Mouse (Mus musculus): ENCODE data around the gene Ttc21a. TPM values are rescaled to one million over a fixed set of nuclear protein-coding genes. Genes with fewer than 3 reads are reported as not detected.
"Not testable (repeated sequence)": the region's sequence is repeated elsewhere in the genome, so short reads cannot be mapped to it uniquely, and the experiment has no call there.

The Ttc21a gene
- total RNA-seq, 2 experiments from 2014 or later: 0.55 TPM

DNA sequence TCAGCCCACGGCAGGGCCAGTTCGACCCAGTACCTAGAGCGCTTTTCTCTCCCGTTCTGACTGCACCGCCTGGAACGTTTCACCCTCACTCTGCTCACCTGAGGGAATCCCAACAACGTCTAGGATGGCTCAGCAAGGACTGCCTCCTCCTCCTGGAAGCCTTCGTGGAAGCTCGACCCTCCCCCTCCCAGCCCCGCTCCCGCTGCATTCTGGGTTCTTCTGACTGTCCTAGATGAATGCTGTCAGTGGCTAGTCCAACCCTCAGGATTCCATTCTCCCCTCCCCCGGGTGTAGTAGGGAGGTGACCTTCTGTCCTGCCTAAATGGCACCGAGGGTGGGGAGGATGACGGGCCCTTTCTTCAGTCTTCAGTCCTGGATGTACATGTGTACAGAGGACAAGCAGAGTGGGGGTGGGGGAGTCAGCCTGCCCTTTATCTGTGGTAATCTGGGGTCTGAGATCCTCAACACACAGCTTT is 47.2 kb downstream of the Ttc21a start, which contains the start of gene Csrnp1:
TSS of gene Csrnp1 (minus strand) at position 123 of the 476 bp plus-strand sequence.
- intact Hi-C loops (cut with DNase I): no loop called here
- no peak for DNase-seq (ENCODE audit: low spot score in 2 of 2)

DNA sequence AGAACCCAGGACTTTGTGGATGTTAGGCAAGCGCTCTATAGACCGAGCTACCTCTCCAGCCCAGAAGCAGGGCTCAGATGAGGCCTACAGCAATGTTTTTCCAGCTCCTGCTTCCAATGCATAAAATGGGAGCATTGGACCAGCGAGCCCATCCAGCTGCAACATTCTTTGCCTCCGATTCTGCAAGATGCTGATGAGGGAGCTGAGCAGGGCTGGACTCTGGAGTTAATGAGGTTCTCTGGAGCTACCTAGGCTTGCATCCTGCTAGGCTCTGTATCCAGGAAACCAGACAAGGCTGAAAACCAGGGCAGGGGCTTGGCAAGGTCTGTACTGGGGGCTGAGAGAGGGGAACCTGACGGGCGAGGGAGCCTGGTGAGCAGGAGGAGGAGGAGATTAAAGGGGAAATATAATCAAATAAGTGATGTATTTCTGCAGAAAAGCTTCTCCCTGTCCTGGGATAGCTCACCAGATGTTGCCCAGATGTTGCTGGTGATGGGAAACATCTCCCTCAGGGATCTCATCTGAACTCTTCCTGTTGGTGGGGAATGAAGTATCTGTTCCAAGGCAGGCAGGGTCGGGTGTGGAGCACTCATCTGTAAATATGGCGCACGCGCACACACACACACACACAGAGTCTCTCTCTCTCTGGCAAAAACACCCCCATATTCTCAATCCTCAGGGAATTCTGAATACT is 48.6 kb downstream of the Ttc21a start:
- DNase-seq (ENCODE audit: low spot score in 2 of 2): no peak
- intact Hi-C loops (cut with DNase I): no loop called here

DNA sequence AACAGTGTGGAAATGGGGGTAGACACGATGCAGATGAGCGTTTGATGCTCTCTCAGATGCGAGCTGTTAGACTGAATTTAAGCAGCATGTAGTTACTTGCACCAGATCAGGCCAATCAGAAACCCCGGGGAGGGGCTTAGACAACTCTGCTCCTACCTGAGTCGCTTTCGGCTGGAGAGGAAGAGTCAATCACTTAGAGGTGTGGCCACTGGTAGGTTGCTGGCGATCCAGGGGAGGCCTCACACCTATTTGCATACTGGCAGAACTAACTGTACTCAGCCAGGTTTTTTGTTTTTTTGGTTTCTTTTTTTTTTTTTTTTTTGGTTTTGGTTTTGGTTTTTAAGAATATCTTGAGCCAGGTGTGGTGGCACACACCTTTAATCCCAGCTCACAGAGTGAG is 50.9 kb downstream of the Ttc21a start:
- intact Hi-C loops (cut with DNase I): no loop called here
- DNase-seq (ENCODE audit: low spot score in 2 of 2): no peak

DNA sequence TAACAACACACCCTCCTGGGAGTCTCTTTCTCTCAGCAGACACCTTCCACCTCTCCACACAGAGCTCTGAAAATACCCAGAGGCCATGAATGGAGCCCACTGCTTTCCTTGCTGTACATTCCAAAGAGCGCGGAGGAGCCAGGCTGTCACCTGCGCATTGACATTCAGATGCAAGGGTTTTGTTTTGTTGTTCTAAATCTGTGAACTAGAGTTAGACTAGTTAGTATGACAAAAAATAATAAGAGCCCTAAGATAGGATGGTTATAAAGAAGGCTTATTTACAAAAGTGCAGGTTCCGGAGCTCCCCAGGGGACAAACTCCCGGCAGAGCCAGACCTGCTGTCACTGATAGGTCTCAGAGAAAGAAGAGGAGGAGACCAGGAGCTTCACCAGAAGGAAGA is 53.9 kb downstream of the Ttc21a start:
- DNase-seq (ENCODE audit: low spot score in 2 of 2): no peak
- intact Hi-C loops (cut with DNase I): no loop called here

DNA sequence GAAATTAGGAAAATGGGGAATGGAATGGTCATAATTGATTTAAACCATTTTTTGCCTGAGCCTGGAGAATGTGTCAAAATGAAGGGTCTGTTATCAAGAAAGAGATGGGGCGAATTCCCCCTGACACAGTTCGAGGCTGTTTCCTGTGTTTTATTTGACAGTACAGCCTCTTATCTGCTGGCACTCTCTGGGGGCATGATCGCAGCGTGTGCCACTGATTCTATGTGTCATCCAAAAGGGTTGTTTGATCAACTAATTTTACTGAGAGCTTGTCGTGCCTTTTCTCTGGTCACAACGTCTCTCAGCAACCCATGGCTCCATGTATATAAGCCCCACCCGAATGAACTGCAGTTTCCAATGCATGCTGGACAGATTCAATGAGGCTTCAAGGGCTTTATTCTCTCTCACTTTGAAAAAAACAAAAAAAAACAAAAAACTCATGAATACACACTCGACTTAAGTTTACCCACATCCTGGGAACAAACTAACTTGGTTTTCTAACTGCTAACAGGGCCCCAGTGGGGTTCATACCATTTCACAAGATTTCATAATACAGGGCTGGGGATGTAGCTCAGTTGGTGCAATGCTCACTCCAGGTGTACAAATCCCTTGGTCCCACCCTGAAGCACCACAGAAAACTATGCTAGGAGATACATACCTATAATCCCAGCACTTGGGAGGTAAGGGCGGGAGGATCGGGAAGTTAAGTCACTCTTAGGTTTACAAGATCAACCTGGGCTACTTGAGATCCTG is 55.9 kb downstream of the Ttc21a start:
- intact Hi-C loops (cut with DNase I): no loop called here
- no peak for DNase-seq (ENCODE audit: low spot score in 2 of 2)

DNA sequence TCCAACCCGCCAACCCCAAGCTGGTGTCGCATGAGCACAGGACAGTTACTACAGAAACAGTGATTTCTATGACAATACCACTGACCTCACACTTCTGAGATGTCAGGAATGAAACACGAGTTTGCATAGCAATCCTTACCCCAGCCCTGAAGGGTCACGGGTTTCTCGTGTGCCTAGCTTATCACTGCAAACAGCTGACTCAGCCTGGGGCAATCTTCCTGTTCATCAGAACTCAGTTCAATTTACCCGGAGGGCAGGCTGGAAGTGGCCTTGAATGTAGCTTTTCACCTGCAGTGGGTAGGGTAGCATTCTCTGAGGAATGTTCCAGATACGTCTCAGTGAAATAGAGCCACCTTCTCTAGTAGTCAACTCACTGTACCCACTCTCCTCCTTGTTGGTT is 56.8 kb downstream of the Ttc21a start:
- no peak for DNase-seq (ENCODE audit: low spot score in 2 of 2)
- intact Hi-C loops (cut with DNase I): no loop called here

DNA sequence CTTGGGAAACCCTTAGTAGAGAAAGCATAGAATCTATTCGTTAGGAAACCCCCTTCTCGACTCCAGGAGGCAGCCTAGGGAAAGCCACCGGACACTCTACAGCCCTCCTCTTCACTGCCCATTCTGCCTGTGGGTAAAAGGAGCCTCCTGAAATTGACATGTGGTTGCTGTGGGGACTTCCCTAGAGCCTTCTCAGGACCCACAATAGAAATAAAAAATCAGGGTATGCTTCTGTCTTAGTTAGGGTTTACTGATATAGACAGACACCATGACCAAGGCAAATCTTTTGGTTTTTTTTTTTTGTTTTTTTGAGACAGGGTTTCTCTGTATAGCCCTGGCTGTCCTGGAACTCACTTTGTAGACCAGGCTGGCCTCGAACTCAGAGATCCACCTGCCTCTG is 58.7 kb downstream of the Ttc21a start:
- no peak for DNase-seq (ENCODE audit: low spot score in 2 of 2)

DNA sequence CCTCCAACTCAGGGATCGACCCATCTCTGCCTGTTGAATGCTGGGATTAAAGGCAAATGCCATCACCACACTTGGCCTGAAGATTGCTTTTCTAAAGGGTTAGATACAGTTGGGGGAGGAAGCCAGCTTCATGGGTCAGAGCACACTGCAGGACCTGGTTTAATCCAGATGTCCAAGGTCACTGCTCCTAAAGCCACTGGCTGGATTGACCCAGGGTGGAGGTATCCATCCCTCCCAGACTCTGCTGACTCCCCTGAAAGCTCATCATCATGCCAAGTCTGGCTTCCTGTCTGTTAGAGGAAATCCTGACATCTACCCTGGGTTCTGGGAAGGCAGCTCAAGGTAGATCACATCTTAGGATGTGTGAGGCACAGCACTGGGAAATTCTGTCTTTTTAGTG is 61.4 kb downstream of the Ttc21a start:
- no peak for DNase-seq (ENCODE audit: low spot score in 2 of 2)

More for the DNA sequence above, 58.7 kb downstream of the Ttc21a start:
- intact Hi-C loops (cut with DNase I): no loop called here

DNA sequence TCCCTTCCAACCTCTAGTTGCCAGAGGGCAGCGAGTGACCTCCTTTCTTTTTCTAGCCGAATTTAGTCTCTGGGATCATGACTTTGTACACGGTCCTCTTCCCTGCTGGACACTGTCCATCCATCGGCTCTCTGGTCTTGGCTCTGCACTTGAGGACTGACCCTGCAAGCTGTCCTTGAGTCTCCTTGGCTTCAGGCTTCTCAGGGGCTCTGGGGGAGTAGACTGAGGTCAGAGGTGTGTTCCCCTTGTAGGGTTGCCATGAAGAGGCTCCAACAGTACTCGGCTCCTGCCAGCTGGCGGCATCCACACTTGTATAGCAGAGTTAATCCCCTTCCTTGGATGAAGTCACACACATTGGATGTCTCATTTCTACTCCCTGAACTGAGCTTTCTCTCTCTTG is 62.2 kb downstream of the Ttc21a start:
- no peak for DNase-seq (ENCODE audit: low spot score in 2 of 2)
- intact Hi-C loops (cut with DNase I): no loop called here

More for the DNA sequence above, 61.4 kb downstream of the Ttc21a start:
- intact Hi-C loops (cut with DNase I): no loop called here

DNA sequence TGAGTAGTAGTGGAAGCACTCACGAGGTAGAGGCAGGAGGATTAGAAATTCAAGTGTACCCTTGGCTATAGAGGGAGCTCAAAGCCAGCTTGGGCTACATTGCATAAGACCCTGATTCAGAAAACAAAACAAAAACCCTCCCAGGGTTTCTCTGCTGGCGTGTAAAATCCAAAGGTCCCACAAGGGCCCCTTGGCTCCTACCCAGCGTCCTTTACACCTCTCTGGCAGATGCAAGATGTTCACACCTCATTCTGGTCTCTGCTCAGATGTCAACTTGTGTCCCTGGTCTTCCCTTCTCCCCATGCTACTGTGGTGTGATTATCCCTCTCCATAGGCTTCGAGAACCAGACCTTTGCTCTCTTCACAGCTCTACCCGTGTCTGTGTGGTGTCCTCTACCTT is 63.4 kb downstream of the Ttc21a start:
- intact Hi-C loops (cut with DNase I): no loop called here
- no peak for DNase-seq (ENCODE audit: low spot score in 2 of 2)

DNA sequence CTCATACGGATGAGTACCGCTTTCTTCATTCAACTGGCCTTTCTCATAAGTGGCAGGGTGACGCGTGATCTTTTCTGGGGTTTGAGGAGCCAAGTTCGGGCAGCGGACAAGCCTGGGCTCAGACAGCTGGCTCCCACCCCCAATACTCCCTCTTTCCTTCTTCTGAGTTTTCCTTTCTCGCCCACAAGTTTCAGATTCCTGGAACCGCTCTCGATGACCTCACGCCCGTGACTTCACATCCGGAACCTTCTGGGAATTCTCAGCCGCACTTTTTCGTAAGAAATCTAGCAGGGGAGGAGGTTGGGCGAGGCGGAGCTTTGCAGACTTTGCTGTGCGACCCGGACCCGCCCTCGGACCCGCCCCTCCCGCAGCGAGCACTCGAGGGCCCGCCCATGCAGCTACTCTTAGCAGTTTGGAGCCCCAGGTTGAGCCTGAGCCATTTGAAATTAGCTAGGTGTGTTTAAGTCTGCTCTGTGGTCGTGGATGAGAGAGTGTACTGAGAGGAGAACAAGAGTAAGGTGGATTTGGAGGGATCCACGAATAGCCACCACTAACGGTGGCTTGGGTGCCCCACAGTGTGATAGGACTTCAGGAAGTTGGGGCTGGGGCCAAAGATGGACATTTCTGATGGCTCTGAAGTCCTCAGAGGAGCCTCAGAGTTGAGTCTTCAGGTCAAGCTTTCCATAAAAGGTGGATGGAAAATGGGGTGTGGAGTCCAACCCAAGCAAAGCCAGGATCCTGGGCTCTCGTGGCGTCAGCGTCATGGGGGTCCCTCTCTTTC is 64.7 kb downstream of the Ttc21a start:
- DNase-seq (ENCODE audit: low spot score in 2 of 2): peak; percentile 62 to 67
- intact Hi-C loops (cut with DNase I): no loop called here

DNA sequence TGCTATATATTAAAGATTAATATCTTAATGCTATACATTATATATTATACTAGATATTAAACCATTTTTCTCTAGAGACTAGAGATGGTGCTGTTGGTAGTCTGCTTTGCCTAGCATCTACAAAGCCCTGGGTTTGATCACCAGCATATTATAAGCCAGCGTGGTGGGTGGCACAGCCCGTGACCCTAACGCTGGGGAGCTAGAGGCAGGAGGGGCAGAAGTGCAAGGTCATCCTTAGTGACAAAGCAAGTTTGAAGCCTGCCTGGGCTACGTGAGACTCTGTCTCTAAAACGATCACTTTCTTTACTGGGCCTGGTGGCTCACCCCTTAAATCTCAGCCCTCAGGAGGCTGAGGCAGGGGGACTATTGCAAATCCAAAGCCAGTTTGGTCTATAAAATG is 65.5 kb downstream of the Ttc21a start:
- DNase-seq (ENCODE audit: low spot score in 2 of 2): no peak
- intact Hi-C loops (cut with DNase I): no loop called here

DNA sequence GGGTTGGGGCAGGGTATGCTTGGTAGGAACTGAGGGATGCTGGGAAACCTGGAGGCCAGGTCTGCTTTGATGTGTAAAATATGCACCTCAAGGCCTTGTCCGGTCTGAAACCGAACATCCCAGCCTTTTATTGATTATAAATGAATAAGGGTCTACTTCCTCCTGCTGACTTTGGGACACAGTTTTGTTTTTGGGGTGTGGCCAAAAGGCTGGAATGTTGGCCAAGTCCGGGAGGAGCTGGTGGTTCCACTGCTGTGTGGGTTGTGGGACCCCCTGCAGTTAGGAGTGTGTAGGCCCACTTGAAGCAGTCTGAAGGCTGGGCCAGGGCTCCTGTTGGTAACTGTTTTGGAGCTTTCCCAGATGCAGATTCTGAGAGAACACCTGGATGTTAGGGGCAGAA is 68.5 kb downstream of the Ttc21a start:
- intact Hi-C loops (cut with DNase I): no loop called here
- DNase-seq (ENCODE audit: low spot score in 2 of 2): no peak

DNA sequence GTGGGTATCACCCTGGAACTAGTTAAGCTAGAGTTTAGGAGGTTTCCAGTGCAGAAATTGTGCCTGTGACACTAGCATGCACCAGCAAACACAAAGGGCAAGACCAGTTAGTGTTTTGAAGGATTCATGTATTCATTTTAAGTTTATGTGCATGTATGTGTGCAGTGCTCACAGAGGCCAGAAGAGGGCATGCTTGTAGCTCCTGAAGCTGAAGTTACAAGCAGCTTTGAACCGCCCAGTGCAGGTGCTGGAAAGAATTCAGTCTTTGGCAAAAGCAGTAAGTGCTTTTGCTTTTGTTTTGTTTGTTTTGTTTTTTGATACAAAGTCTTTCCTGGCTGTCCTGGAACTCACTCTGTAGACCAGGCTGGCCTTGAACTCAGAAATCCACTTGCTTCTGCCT is 70.4 kb downstream of the Ttc21a start:
- DNase-seq (ENCODE audit: low spot score in 2 of 2): no peak
- intact Hi-C loops (cut with DNase I): no loop called here

DNA sequence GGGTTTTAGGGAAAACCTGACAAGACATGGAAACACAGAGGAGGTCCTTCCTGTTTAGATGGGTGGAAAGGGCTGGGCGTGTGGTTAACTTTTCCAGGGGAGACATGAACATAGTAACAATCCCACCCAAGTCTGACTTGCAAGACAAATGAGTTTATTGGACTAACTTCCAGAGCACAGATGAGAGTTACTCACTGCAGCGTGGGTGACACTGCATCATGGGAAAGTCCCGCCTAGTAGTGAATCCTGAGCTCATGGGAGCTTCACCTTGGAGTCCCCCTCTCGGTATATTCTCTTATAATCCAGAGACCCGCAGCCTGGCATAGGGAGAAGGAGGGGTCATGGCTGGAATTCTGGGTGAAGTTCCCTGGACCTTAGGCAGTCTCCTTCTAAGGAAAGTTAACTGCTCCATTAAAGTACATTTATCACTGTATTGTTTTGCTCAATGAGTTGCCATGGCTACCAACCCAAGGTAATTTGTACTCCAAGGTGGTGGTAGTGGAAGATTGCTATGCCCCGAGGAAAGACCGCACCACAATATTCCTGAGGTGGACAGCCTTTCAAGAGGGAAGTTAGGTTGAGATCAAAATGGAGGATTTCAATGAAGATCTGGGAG is 71.9 kb downstream of the Ttc21a start:
- intact Hi-C loops (cut with DNase I): no loop called here
- no peak for DNase-seq (ENCODE audit: low spot score in 2 of 2)

DNA sequence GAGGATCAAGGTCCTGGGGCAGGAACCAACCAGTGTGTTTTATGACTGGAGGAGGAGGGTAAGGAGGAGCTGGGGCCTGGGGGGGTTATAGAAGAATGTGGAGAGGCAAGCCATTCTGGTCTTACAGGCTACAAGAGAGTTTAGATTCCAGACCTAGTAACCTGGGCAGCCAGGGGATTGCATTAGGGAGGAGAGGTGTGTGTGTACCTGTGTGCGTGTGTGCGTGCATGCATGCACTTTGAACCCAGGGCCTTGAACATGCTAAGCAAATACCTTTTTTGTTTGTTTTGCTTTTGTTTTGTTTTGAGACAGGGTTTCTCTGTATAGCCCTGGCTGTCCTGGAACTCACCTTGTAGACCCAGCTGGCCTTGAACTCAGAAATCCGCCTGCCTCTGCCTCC is 72.5 kb downstream of the Ttc21a start:
- no peak for DNase-seq (ENCODE audit: low spot score in 2 of 2)
- intact Hi-C loops (cut with DNase I): loop anchor here (2.0 to 5.0 kb wide), 2 partner anchors 27 to 48 kb away; no protein-coding TSS in a partner anchor

DNA sequence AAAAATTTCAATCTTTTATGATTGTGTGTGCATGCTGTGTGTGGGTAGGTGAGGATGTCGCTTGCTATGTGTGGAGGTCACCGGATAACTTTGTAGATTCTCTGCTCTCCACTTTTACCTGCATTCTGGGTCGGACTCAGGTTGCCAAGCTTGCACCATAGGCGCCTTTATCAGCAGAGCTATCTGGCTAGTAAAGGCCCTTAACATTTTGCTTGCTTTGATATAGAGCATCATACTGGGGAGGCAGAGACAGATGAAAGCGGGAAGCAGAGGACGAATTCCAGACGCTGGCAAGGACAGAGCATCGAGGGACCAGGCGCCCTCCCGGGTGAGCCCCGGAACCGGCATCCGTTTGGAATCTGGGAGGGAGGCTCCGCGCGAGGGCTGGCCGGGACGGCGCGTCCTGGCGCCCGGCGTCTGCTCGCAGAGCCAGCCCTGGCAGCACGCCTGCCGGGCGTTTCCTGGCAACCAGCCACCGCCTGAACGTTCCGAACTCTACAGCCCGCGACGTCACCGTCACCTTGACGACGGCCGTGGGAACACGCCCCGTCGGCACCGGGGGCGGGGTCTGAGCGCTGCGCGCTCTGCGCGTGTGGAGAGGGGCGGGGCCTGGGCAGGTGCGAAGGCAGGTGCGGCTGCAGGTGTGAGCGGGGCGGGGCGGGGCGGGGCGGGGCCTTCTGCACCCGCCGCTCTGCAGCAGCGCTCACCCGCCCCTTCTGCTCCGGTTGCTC is 73.5 kb downstream of the Ttc21a start:
- DNase-seq (ENCODE audit: low spot score in 2 of 2): peak; percentile 97 to 99
- intact Hi-C loops (cut with DNase I): loop anchor here (2.0 to 5.0 kb wide), 2 partner anchors 28 to 49 kb away; no protein-coding TSS in a partner anchor

DNA sequence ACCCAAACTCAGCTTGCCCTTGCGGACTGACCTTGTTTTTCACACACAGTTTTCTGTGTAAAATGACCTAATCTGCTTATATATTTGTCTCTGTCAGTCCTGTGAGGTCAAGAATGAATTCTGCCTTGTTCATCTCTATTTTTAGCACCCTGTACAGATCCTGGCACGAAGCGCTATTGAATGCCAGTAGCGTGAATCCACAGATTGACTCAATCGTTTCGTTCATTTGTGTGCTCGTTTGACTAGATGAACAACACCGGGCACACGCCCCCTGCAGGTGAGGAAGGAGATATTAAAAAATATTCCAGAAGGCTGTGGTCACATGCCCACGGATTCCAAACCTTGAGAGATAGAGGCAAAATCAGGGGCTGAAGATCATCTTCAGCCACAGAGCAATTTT is 74.1 kb downstream of the Ttc21a start:
- DNase-seq (ENCODE audit: low spot score in 2 of 2): peak; percentile 78 to 90
- intact Hi-C loops (cut with DNase I): loop anchor here (2.0 to 5.0 kb wide), 2 partner anchors 29 to 49 kb away; no protein-coding TSS in a partner anchor

DNA sequence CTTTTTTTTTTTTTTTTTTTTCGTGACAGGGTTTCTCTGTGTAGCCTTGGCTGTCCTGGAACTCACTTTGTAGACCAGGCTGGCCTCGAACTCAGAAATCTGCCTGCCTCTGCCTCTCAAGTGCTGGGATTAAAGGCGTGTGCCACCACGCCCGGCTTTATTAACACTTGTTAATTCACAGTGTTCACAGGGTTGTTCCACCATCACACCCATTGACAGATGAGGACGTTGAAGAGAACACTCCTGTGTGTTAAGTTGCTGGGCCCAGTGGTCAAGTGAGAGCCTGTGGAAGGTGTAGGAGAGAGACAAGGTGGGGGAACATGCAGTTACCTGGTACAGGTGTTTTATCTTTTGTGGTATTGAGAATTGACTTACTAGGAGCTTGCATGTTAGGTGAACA is 74.8 kb downstream of the Ttc21a start:
- DNase-seq (ENCODE audit: low spot score in 2 of 2): not testable (repeated sequence)
- intact Hi-C loops (cut with DNase I): loop anchor here (5.0 kb wide), 1 partner anchor 50 kb away; no protein-coding TSS in a partner anchor
